Mouse (Mus musculus) inflammation-experienced regulatory T-cells, adult 6 months (primary cell): ENCODE measurements at regions not wholly inside any gene's neighbourhood (a gene's known extent, or its start where the extent isn't known, plus 50 kb on each side); places are given as distances from the start of the nearest gene placed in this dataset.
A peak's percentile ranks its signal among the peaks of the same experiment; 100 is the strongest.

Source experiments
- ATAC-seq: one replicate; pipeline ENCODE4 v1.8.0; 2017

DNA sequence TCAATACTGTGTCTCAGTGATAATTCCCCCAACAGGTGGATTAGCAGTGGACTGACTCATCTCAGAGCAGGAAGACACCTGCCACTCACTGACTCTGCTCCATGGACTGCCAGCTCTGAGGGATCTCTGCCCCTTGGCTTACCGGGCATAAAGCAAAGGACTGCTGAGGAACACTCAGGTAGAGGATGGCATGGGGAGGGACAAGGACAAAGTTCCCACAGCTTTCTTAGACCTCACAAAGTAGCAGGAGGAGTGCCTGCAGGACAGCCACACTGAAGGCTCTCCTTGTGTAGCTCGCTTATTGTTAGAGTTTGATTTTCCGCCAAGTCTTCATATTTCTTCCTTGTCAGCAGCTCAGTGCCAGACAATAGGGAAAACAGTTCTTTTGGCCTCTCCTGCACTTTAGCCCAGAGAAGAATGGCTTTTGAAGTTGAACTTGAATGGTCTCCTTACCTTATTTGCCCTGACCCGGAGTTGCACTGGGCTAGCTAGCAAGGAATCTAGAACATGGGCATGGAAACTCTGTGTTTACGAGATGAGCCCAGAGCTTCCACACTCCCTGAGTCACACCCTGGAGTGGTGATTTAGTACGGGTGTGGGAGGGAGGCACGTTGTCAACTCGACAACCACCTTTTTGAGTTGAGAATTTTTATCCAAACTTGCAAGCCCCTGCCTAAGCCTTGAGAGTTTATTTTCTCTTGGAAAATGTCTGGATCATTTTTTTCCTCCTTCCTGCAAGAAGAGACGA lies 331.4 kb downstream of the Cog6 start:
- no peak for ATAC-seq

DNA sequence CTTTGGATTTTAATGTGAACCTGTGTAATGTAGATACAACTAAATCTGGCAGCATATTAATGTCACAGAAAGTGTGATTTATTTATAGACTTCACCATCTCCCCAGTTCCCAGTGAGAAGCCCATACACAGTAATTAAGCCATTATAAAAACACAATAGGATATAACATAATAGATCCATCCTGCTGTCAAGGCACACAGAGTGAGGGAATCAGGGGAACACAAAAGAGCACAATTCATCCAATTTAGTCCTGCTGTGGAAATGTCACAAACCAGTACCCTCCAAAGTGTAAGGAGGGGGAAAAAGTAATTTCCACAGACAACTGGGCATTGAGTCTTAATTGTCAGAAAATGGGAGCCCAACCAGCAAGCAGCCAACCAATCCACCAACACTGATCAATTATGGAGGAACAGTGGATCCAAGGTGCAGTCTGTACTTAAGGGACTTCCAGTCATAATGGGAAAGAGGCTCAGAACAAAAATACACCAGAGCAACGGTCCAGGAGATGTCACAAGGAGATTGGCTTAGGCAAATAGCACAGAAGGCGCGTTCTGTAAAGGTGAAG lies 336.1 kb downstream of the Cog6 start:
- ATAC-seq = no peak

DNA sequence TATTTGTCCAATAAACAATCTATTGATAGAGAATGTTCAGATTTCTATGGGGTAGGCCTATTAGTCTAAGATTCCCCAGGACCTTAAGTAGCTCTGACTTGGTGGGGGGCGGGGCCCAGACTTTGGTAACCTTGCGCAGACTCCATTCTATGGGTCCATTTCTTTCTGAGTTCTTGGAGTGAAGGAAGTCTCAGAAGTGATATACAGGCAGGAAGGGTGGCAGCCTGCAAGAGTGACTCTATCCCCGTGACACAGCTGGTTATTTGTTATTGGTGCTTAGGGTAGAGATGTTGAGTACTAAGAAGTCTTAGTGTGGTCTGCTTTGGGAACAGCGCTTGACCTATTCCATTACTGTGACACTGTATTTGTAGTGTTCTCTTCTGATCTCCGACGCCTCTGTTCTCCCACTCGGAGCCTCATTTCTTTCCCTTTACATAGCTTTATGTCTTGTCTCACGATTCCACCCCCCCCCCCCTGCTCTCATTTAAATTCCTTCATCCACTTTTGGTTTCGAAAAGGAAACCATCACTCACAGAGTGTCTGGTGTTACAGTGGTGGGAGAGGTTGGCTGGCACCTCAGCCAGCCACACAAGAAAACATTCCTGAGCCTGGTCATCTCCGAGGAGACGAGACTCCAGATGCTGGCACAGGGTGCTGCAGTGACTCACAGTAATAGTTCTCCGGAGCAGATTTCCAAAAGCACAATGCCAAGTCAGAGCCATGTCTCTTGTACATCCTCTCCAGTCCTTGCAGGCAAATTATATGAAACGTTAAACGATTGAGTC lies 340.0 kb downstream of the Cog6 start:
- peak; percentile 83 for ATAC-seq

DNA sequence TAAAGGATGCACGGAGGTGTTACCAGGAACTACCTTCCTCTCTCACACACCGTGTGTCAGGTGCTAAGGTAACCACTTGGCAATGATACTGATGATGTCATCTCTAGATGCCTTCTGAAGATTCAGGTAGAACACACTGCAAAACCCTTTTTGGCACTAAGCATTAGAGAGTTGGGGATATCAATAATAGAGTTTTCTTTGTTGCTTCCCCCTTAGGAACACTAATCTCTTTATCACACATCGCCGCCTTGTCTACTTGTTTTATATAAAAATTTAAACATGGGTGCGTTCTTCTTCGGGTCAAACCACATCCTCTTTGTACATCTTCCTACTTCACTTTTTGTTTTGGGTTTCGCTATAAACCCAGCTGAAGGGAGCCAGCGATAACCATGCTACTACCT lies 346.4 kb downstream of the Cog6 start:
- ATAC-seq = peak; percentile 90

DNA sequence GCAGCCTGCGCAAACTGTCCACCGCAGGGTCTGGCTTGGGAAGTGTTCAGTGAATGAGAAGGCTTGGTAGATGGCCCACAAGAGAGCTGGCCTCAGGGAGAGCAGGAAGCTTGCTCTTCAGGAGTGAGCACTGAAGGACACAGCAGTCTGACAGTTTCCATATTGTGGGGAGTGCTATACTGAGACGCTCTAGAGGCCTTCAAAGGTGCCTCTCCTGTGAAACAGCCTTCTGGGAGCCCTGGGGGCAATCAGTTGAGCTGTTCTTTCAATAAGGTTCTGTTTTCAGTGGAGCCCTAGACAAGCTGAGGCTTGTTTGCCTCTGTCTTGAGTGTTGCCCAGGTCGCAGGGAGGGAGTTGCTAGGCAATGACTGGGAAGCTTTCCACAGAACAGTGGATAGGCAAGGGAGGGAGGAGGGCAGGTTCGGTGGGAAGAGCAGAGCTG lies 353.9 kb downstream of the Cog6 start:
- ATAC-seq = no peak

DNA sequence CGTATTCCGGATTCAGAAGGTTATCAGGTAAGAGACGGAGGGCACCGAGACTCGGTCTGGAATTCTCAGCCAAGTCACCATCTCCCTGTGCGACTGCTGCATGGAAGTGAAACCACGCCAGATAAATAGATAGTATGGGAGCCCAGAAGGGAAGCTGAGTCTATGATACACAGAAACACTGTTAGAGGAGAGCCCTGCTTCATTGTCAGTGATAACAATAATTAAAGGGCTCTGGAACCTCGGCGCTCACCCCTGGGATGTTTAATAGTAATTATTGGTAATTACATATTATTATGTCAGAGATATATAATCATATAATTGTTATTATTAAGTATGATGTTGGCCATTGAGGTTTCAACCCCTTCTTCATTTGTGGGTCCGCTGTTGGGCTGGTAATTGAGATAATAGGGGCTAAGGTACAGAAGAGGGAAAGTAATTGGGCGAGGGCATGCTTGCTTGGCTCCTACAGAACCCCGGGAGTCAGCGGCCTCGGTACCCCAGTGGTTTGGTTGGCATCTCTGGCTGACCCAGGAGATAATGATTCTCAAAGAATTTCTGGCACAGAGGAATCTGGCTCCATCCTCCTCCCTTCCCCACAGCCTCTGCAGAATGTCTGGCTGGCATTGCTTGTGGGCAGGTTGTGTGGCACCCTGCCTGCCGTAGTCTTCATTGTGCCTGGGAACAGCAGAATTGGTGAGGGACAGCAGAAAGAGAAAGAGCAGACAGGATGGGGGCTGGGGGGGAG lies 354.7 kb downstream of the Cog6 start:
- no peak for ATAC-seq

DNA sequence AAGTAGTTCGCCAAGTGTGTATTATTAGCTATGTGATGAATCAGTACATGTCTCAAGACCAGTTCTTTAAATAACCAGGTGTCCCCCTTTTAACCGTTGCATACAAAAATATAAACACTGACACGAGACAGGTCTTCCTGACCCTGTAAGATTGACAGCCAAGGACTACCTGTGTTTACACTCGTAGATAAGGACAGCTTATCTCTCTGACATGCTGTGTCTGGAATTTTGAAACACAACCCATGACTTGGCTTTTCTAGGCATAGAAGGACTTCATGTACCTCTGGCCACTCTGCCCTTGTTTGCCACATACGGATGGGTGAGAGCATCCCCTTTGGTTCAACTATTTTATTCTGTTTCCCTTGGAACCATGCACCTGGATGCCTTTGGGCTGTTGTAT lies 364.0 kb downstream of the Cog6 start:
- ATAC-seq = no peak

DNA sequence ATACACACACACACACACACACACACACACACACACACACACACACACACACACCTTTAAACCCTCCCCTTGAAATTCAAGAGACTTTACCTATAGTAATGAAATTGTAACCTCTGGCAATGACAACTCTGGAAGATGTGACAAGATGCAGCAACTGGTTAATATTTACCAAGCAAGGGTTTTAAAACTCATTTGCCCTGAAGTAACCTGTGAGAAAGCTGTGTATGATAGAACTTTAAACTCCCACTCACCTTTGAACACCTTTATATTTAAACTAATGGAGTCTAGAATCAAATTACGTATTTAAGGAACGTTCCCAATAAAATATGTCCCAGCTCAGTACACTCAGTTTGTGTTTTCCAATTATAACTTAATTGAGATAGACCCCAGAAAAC lies 364.6 kb downstream of the Cog6 start:
- ATAC-seq = no peak

DNA sequence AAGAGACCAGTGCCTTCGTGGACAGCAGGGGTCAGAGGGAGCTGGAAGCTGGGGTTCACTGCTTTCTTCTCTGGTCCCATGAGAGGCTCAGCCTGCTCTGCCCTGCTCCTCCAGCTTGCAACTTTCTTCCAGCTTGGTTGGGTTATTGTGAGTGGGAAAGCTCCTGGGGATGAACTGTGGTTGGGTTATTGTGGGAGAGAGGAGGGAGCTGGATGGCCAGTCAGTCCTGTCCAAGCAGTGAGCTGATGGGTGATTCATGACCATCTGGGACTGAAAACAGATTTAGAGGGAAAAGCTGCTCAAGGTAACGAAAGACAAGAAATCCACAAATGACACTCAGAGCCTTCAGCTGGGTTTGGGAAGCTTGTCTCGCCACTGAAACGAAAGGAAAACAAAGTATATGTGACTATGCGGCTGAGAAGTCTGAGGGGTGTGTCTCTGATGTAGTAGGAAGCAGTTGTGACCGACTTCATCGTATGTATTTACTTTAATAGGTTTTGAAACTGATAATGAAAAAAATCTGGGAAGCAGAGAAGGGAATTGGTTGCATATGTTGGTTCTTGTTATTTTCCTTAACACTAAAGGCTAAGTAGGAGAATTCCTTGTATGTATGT lies 365.1 kb downstream of the Cog6 start:
- peak; percentile 44 for ATAC-seq

DNA sequence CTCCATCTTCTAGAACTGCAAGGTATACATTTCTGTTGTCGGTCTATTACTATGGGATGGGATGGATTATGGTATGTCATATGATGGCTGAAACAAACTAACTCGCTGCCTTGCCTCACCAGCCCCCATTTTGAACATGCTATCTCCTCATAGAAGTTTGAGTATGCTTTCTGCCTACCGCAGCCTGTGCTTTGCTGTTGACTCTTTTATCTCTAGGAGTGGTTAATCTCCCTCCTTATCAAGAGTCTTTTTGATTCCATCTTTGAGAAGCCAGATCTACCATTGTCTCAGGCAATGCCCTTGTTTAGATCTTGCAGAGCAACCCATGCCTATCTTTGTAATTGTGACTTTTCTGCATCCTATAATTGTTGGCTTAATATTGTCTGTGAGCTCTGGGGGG lies 367.0 kb downstream of the Cog6 start:
- ATAC-seq = no peak

DNA sequence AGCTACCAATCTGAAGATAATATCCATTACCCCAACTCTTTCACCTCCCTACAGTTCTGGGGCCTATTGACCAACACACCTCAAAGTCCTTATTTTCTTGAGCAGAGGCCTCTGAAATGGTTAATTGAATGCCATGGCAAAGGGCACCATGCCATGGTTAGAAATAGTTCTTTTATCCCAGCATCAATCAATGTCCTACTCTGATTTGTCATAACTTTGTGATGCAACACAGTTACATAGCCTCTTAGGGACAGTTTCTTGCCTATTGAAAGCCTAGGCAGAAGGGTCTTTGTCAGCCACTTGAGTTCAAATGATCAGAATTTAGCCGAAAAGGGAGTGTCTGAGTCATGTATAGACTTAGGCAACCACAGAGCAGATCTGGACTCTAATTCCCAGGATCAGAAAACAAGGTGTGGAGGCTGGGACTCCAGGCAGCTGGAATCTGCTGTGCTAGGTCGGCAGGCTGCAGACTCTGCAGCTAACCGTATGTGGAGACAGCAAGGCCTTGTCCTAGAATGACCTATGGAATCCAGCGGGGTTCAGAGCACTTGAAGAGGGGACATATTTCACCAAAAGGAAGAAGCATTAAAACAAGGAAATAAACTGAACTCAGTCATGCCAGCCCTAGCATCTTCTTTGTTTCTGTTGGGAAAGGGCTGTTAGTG lies 368.1 kb downstream of the Cog6 start:
- no peak for ATAC-seq

DNA sequence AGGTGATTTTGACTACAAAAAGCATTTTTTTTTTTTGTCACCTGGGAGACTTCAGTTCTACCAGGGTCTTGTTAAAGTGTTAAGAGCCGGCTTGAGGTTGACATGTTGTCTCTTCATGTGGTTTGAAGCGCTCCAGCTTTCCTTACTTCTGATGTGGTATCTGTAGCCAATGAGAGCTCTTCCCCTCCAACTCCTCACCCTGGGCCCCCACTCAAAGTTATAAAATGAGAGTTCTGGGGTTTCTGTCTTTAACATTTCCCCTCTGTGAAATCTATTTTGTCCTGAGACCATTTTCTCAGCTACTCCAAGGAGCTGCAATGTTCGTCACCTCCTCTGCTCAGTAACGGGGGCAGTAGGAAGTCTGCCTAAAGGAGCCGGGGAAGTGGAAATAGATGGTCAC lies 369.1 kb downstream of the Cog6 start:
- ATAC-seq = peak; percentile 67

DNA sequence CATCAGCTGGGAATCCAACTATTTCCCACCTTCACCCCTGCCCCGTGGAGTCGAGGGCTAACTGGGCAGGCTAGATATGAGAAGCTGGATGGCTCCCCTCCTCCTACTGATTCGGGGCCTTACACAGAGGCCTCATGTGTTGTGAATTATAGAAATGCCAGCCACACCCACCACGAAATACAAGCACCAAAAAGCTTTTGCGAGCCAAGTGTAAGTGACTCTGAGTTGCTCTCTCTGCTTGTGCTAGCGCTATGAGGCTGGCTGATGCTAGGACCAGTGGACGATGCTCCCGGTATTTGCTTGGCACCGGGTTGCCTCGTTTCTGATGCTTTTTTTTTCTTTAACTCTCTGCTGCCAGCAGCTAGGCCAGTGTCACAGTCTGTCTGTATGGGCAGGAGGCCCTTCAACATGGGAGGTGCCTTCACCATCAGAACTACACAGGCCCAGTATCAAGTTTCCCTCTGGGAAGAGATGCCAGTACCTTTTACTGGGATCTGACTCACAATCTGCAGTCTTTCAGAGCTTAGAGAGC lies 369.8 kb downstream of the Cog6 start:
- ATAC-seq = no peak

DNA sequence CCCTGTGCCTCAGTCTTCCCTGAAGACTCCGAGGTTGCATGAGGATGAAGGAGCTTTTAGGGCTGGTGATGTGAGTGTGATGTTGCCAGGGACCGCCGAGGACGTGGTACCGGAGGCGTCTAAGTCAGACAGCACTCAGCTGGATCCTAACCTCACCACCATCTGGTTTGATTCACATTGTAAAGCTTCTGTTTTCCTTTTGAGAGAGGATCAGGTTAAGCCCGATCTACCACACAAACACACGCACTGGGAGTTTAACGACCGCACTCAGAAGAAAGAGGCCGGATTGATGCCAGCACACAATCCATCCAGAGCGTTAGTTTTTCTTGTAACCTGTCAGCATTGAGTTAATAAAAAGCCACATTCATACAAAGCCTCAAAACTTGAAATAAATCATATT lies 371.9 kb downstream of the Cog6 start:
- ATAC-seq = no peak

DNA sequence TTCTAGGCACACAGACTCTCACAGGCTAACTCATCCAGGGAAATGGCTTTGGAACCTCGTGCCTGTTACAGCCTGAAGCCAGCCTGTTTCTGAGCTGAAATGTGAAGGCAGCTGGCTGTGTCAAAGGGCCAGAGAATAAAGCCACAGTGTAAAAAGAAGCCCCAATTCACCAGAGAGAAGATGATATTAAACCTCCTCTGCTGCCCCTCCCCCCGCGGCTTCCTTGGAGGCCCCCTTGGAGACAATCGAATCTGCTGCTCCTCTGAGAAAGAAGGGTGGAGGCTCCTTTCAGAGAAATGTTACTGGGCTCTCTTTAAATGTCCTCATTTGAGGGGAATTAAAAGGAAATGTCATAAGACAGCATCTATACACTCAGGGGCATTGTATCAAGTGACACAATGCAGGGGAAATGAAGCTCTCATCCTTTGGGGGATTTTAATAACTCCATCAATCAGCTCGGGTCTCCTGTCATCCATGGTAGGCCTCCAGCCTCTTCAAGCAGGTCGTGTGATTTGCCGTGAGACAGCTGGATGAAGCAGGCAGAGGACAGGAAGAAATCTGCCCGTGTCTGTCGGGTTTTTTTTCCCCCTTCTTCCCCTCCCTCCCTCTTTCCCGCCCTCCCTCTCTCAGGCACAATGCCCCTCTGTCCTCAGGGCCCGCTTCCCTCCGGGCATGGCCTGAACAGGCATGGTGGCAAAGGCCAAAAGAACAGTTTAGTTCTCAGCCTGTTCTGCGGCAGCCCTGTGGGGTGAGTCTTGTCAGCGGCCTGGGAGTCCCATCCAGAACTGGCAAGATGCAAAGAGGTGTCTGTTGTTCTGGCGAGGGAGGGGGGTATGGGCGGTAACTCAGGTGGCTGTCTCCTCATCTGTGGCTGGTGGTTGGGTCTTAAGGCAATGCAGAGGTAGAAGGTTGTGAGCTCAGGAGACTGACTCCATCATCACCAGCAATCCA lies 372.6 kb downstream of the Cog6 start:
- ATAC-seq = no peak

DNA sequence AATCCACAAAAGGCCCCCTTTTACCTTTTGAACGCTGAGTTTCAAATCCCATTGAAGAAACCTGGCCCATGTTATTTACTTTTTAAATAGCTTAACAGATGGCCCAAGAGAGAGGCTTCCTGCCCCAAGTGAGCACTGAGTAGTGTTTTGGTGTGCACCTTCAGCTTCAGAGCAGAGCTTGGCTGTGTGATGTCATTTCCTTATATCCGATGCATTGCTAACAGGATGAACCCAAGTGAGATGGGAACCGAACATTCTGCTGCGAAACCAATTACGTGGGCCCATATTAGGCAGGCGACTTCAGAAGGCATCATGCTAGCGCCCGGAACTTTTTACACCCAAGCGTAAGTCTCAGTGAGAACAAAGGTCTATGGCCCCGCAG lies 373.2 kb downstream of the Cog6 start:
- ATAC-seq = peak; percentile 85

DNA sequence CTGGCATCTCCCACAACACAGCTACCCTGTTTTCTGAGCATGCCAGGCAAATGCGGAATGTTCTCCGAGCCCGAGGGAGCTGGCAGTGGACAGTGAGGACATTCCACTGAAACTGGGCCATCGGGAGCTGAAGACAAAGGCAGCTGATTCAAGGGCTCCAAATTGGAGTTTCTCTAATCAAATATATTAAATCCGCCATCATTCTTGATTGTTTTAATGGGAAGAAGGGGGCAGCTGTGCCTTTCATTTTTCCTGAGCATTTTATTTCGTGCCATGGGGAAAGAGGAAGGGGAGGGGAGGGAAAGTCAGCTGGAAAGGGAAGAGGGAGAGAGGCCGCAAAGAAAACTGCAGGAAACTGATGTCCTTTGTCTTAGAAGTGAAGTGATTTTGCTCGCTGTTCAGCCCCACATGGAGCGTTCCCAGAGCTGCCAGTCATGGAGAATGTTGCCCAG lies 373.9 kb downstream of the Cog6 start:
- ATAC-seq = no peak

DNA sequence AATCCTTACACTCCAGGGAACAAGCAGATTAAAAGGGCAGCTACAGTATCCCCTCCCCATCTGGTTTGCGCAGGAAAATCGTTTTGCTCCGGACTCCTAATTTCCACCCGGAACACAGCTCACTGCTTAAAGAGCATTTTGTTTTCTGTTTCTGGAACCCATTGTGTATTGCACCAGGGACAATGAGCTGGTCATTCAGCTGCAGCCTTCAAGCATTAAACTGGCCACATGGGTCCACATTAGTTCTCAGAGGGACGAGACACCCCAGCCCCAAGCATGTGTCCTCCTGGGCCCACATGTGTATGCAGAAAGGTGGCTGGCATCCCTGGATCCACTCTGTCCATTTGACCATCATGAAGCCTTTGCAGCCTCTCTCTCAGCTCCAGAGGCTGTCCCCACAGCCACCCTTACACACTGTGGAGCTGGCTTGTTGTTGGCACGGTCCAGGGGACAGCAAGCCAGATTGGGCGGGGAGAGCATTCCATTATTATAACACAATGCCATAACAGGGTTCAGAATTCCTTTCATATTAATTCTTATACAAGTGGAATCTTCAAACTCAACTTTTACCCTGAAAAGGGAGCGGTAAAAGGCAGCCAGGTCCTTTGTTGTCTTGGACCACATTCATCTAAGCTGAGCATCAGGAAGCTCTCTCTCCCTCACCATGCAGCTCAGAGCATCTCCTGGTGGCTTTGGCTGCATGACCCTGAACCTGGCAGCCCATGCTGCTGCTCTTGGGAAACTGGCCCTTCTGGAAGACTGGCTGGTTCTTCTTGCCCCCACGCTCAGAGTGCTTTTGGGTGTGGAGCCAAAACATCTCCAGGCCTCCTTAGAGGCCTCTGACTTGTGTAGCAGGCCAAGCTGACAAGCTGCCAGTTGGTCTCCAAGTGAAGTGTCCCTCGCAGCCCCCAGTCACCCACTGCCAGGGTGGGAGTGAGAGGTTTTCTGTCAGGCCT lies 373.4 kb downstream of the Foxo1 start:
- ATAC-seq = no peak
